In the genomic region with DNA sequence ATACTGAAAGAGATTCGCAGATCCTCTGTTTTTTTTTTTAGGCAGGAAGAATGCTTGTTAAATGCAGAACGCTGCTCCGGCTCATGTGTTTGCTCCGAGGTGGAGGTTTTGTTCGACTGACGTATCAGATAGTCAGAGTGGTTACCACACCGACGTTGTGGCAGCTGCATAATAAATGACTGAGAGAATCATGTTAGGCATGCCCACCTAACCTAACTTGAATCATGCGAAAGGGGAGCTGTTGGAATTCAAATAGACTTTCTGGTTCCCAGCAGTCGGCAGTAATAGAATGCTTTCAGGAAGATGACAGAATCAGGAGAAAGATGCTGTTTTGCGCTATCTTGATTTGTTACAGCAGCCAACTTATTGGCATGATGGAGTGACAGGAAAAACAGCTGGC, we compare ENCODE assay signal across 9 mouse cellular contexts.
DNase-seq lines count a peak whose midpoint lies in the region; ATAC-seq lines count a peak whose summit lies in the region.
"Had no signal": no experiment of that assay in that cellular context is flagged by ENCODE, and none has a peak within 500 bp of the region (broad histone marks: within the 10 kb centered on the region; RNA-seq: fewer than 3 reads in every experiment).

No protein-coding gene starts in this region.

- WGBS in forebrain, embryonic 15.5 days: 25% methylated on average over 11 of the region's 11 CpGs

- ATAC-seq in forebrain, embryonic 15.5 days (replicated peaks): no peak
- ATAC-seq: Patski had no signal

- no peaks in the 10 kb centered on the region for H3K27me3 ChIP-seq in forebrain, embryonic 15.5 days

- peak overlapping the region; percentile 39 for H3K4me2 ChIP-seq in forebrain, embryonic 15.5 days (replicated peaks)

- no peak overlapping the region for H3K9ac ChIP-seq in forebrain, embryonic 15.5 days (replicated peaks)

- H3K36me3 ChIP-seq in forebrain, embryonic 15.5 days: no peaks in the 10 kb centered on the region

- peak overlapping the region; percentile 34 for H3K4me3 ChIP-seq in forebrain, embryonic 15.5 days

- DNase-seq in layer of hippocampus, adult 11-12 months (ENCODE audit: low spot score): peak; percentile 12
- DNase-seq in layer of hippocampus, adult 9-10 months (ENCODE audit: low spot score): no peak
- DNase-seq in left cerebral cortex, postnatal 14 days (ENCODE audit: low spot score in 2 of 2): peak; percentile 18 to 24
- DNase-seq in right cerebral cortex, postnatal 14 days: peak; percentile 6
- no peak for DNase-seq in urinary bladder, postnatal 4 days (ENCODE audit: low spot score in 2 of 2)
- no peak for DNase-seq in urinary bladder, postnatal 14 days (ENCODE audit: low spot score)
- DNase-seq in adrenal gland, adult 18-20 months (ENCODE audit: low spot score in 2 of 2): no peak

- H3K27ac ChIP-seq in forebrain, embryonic 15.5 days (replicated peaks): no peak overlapping the region

- intact Hi-C loops in left cerebral cortex, postnatal 14 days (cut with DNase I): loop anchor here (5.0 kb wide), 1 partner anchor 928 kb away; no protein-coding TSS in a partner anchor

- no peaks in the 10 kb centered on the region for H3K9me3 ChIP-seq in forebrain, embryonic 15.5 days

- no peaks in the 10 kb centered on the region for H3K4me1 ChIP-seq in forebrain, embryonic 15.5 days

Comparison
In these comparisons a context has a peak if more than half of its experiments do, and no peak if none do; other contexts are left out.
1. DNase-seq: peak in layer of hippocampus, adult 11-12 months (single experiment), left cerebral cortex, postnatal 14 days (2 of 2) and right cerebral cortex, postnatal 14 days (single experiment); none in layer of hippocampus, adult 9-10 months (single experiment), urinary bladder, postnatal 4 days (0 of 2), urinary bladder, postnatal 14 days (single experiment) and adrenal gland, adult 18-20 months (0 of 2).